Mouse (Mus musculus) adrenal gland, adult 8-10 months (tissue): Measurements from ENCODE around the gene Lman2. TPM values are rescaled to one million over a fixed set of nuclear protein-coding genes. Genes with fewer than 3 reads are reported as not detected.
A peak's percentile ranks its signal among the peaks of the same experiment; 100 is the strongest.

Source experiments
- DNase-seq: peaks from one replicate; pipeline ENCODE4 v3.0.0; 2022
- total RNA-seq, 4 experiments: library from RNA; stranded (reverse); gene quantifications; 2 replicates each; pipeline ENCODE4 v1.2.4; 2022

The Lman2 gene
- total RNA-seq, 4 experiments from 2014 or later = 112 to 127 (median 118) TPM

DNA sequence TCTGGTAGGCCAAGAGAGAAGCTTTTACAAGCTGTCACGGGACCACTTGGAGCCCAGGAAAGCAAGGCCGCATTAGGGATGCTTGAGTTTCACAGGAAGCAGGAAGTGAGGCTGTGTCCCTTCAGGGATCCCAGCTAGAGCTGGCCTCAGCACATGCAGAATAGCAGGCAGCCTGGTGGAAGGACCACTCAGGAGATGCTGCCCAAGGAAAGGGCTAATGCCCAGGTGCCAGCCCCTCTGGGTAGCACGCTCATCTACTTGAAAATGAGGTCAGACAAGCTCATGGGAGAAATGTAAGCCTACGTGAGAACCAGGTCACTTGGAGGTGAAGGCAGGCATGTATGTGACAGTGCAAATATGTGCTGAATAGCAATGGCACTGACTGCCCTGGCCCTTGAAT is 35.4 kb downstream of the Lman2 start:
- no peak for DNase-seq

- no peak for DNase-seq
Measured at GRCm38 (mm10) chr13:55325596-55325995, 37.0 kb downstream of the Lman2 start.

DNA sequence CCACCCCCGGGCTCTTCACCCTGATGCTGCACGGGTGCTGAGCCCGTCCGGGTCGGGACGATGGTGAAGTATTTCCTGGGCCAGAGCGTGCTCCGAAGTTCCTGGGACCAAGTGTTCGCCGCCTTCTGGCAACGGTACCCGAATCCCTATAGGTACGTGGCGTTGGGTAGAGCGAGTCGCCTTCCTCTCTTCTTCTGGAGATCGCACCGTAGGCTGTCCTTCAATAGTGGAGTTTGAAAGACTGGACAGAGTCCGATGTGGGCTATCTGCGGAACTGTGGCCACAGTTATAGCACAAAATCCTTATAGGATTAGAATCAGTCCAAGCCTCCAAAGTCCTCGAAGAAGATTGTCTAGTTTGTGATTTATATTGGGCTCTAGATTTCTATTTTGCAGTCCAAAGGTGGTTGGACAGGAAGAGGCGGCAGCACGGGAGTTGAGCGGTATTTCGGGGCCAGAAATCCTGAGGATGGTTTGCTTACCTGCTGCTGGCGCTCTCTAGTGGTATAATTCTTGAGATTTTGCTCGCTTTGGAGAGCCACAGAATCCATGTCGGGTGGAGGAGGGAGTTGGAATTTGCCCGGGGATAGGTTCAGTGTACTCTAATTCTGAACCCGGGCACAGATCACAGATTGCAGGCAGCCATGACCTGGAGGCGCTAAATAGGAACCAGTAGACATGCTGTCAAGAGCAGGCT is 40.3 kb downstream of the Lman2 start:
- DNase-seq = no peak

DNA sequence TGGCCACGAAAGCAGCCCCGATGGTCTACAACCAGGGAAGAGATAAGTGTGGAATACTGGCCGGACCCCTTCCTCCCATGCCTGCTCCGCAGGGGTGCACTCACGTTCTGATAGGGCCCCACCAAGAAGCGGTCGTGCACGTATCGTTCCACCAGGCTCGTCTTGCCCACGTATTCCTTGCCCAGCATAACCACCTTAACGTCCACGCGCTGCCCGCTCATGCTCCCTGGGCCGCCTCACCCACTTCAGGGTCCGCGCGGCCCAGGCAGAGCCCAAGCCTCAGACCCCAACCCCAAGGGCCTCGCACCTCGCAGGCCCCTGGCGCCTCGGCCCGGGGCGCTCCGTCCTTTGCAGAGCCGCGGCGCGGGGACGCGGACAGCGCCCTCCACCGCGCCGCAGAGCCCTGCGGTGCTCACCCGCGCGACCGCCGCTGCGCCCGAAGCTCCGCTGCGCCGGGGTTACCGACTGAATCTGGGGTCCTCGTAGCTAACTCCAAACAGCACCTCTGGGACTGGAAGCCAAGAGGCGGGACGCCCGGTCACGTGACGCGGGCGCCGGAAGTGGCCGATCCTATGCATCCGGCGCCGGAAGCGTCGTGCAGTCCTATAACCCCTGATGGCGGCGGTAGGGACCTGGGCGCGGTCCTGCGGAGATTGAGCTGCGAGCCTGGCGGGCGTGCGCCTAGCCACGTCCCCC is 41.0 kb downstream of the Lman2 start, which contains the start of gene Rab24:
Gene Rab24 (minus strand): TSS at position 513 of the 696 bp plus-strand sequence.
- peak; percentile 77 for DNase-seq

DNA sequence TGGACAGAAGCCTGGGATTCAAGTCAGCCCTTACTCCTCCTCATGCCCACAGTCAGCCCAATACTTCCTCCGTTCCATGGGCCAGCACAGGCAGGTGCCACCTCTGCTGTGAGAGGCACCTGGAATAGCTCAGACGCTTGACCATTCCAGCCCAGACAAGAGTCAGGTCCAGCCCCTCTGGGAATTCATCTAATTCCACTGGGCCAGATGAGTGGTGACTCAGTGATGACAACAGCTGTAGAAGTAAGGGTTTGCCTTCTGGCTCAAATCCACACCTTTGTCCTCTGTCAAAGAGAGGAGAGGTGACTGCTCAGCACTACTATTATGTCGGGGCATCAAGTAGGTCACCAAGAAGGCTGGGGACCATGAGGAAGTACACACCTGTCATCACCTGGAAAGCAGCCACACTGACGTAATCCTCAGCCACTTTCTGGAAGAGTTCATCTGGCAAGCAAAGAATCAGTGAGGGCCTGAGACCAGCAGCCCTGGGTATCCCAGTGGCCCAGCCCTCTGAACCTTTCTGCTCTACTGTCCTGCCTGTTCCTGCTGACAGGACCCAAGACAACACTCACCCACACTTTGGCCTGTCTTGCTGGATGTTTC is 42.6 kb downstream of the Lman2 start, which contains the start of gene Prelid1:
Gene Prelid1 (plus strand): TSS at position 570 of the 603 bp plus-strand sequence.
- no peak for DNase-seq

DNA sequence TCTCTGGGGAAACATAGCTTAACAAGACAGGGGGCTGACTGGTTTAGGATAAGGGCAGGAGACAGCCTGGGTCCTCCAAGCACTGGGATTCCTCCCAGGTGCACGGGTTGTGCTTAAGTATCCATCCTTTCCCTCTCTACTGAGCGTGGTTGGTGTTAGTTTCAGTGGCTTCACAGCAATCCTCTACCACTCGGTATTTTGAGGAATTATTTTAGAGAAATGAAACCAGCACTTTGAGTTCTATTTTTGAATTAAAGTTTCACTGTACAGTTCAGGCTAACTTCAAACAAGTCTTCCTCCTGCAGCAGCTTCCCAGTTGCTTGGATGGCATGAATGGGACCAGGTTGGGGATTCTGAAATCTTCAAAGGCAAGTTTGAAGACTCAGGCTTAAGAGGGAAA is 44.2 kb downstream of the Lman2 start:
- no peak for DNase-seq

DNA sequence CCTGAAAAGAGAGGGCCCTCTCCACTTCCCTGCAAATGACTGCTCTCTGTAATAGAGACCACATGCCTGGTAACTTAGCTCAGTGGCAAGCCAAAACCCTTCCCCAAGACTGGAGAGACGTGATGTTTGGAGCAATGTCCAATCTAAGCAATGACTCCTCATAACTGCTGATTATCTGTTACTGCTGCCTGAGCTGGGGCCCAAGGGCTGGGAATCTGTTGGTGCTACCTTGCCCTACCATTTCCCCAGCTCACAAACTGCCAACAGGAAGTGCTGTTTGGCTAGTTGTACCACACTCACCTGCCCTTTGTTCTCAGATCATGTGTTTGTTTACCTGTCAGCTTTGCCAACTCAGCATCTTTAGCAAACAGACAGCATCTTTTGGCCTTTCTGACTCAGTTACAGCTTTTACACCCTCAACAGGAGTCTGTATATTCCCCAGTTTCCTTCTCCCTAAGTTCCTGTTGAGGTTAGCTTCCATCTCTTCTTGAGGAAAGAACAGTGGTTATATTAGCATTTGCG is 47.6 kb downstream of the Lman2 start:
- no peak for DNase-seq

DNA sequence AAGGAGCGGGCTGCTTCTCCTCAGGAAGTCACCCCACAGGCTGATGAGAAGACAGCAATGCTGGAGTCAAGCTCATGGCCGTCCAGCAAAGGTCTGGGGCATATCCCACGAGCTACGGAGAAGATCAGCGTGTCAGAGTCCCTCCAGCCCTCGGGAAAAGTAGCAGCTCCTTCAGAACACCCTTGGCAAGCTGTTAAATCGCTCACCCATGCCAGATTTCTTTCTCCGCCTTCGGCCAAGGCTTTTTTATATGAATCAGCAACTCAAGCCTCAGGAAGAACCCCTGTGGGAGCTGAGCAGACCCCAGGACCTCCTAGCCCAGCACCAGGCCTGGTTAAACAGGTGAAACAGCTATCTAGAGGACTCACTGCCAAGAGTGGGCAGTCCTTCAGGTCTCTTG is 49.5 kb downstream of the Lman2 start:
- DNase-seq = no peak

DNA sequence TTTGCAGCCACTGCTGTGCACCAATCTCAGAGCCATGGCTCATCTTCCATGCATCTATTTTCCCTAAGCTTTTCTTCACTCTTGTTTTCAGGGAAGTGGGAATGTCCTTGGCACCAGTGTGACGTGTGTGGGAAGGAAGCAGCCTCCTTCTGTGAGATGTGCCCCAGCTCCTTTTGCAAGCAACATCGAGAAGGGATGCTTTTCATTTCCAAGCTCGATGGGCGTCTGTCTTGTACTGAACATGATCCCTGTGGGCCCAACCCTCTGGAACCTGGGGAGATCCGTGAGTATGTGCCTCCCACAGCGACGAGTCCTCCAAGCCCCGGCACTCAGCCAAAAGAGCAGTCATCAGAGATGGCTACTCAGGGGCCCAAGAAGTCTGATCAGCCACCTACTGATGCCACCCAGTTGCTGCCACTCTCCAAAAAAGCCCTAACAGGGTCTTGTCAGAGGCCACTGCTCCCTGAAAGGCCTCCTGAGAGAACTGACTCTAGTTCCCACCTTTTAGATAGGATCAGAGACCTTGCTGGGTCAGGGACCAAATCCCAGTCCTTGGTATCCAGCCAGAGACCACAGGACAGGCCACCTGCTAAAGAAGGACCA is 50.5 kb downstream of the Lman2 start:
- DNase-seq = no peak

- no peak for DNase-seq
Measured at GRCm38 (mm10) chr13:55300913-55301312, 61.7 kb downstream of the Lman2 start.

GRCm38 (mm10) chr13:55296760-55297159 is 65.8 kb downstream of the Lman2 start:
- no peak for DNase-seq

Other genes starting within 250 kb of the Lman2 start
- not detected for gene Gm17617, start 229.2 kb downstream of the Lman2 start, total RNA-seq
- 10 to 100 TPM; 19.0 to 63.2 (median 35.3) TPM for gene Fgfr4, start 210.1 kb downstream of the Lman2 start, total RNA-seq
- gene Nsd1, start 153.0 kb downstream of the Lman2 start, total RNA-seq = 100 to 1,000 TPM in 2 of 4 experiments, 10 to 100 TPM in 2; 84.9 to 139 (median 113) TPM
- gene Prelid1, start 42.3 kb downstream of the Lman2 start, total RNA-seq = 100 to 1,000 TPM; 146 to 172 (median 162) TPM
- 100 to 1,000 TPM in 1 of 4 experiments, 10 to 100 TPM in 3; 62.0 to 102 (median 88.6) TPM for gene Rab24, start 40.8 kb downstream of the Lman2 start, total RNA-seq
- gene Mxd3, start 33.0 kb downstream of the Lman2 start, total RNA-seq = 1 to 10 TPM in 2 of 4 experiments, under 1 TPM in 2; 0.30 to 1.9 (median 1.1) TPM
- gene Rgs14, start 6.9 kb upstream of the Lman2 start, total RNA-seq = 1 to 10 TPM in 1 of 4 experiments, under 1 TPM in 3; 0.45 to 1.8 (median 0.88) TPM
- not detected for gene Slc34a1, start 35.4 kb upstream of the Lman2 start, total RNA-seq
- not detected for gene Pfn3, start 52.4 kb upstream of the Lman2 start, total RNA-seq
- under 1 TPM in 3 of 4 experiments, not detected in 1; 0.17 to 0.71 (median 0.43) TPM for gene F12, start 64.0 kb upstream of the Lman2 start, total RNA-seq
- gene Grk6, start 82.3 kb upstream of the Lman2 start, total RNA-seq = 10 to 100 TPM; 36.0 to 55.3 (median 48.6) TPM
- gene Prr7, start 101.5 kb upstream of the Lman2 start, total RNA-seq = 1 to 10 TPM; 2.3 to 4.3 (median 3.7) TPM
- 10 to 100 TPM; 13.6 to 33.8 (median 24.0) TPM for gene Dbn1, start 125.3 kb upstream of the Lman2 start, total RNA-seq
- 10 to 100 TPM; 10.9 to 23.8 (median 18.3) TPM for gene Pdlim7, start 150.9 kb upstream of the Lman2 start, total RNA-seq
- 1 to 10 TPM; 4.0 to 7.2 (median 4.7) TPM for gene Dok3, start 166.5 kb upstream of the Lman2 start, total RNA-seq
- gene Ddx41, start 173.9 kb upstream of the Lman2 start, total RNA-seq = 10 to 100 TPM; 47.0 to 58.7 (median 52.7) TPM
- gene Fam193b, start 208.3 kb upstream of the Lman2 start, total RNA-seq = 100 to 1,000 TPM in 1 of 4 experiments, 10 to 100 TPM in 3; 47.1 to 102 (median 72.8) TPM
- gene Tmed9, start 210.9 kb upstream of the Lman2 start, total RNA-seq = 100 to 1,000 TPM; 177 to 220 (median 189) TPM
- 10 to 100 TPM; 14.9 to 18.5 (median 16.5) TPM for gene B4galt7, start 237.1 kb upstream of the Lman2 start, total RNA-seq